Mouse (Mus musculus) neural tube, embryonic 14.5 days (tissue): ENCODE results near the gene Ttll4. TPM values are rescaled to one million over a fixed set of nuclear protein-coding genes. Genes with fewer than 3 reads are reported as not detected.

Source experiments
- ATAC-seq: fragments of 200-750 bp; cut with Nextera tagmentation; 2 replicates; pipeline ENCODE4 v1.8.0; 2017; ENCODE audit warnings: low read depth, mild to moderate bottlenecking, moderate TSS enrichment, moderate library complexity
- H3K27ac ChIP-seq: fragments of 300-500 bp; sonication (generic); 2 replicates; pipeline ENCODE4 v1.5.1; 2014; ENCODE audit warnings: low read depth, mild to moderate bottlenecking, control low read depth, low read length, moderate library complexity, mixed read lengths
- H3K27me3 ChIP-seq: fragments of 300-500 bp; sonication (generic); 2 replicates; pipeline ENCODE4 v1.6.1; 2014; ENCODE audit warnings: low read length; ENCODE audit not compliant: control insufficient read depth, insufficient read depth
- H3K36me3 ChIP-seq: fragments of 300-500 bp; sonication (generic); 2 replicates; pipeline ENCODE4 v1.6.1; 2014; ENCODE audit warnings: low read length, mixed read lengths; ENCODE audit not compliant: control insufficient read depth, insufficient read depth
- H3K4me1 ChIP-seq: fragments of 300-500 bp; sonication (generic); 2 replicates; pipeline ENCODE4 v1.6.1; 2014; ENCODE audit warnings: low read length; ENCODE audit not compliant: control insufficient read depth, insufficient read depth
- H3K4me2 ChIP-seq: fragments of 300-500 bp; sonication (generic); 2 replicates; pipeline ENCODE4 v1.6.1; 2014; ENCODE audit warnings: mild to moderate bottlenecking, low read depth, low read length, control low read depth
- H3K4me3 ChIP-seq: fragments of 300-500 bp; sonication (generic); 2 replicates; pipeline ENCODE4 v1.5.1; 2014; ENCODE audit warnings: low read depth, low read length, control low read depth, mixed read lengths
- H3K9ac ChIP-seq: fragments of 300-500 bp; sonication (generic); replicated peaks from 2 replicates; pipeline ENCODE4 v1.6.1; 2014; ENCODE audit warnings: low read depth, mild to moderate bottlenecking, control low read depth, low read length, mixed read lengths
- H3K9me3 ChIP-seq: fragments of 300-500 bp; sonication (generic); 2 replicates; pipeline ENCODE4 v1.6.1; 2016; ENCODE audit warnings: low read length; ENCODE audit not compliant: control insufficient read depth
- WGBS: fragments of 180-500 bp; shearing (Covaris S2); extraction: QIAGEN DNeasy Blood & Tissue Kit; methylation state at CpG from one replicate; pipeline ENCODE4 v1.1.7; 2014; 5-methylcytosine and 5-hydroxymethylcytosine counted together
- polyA plus RNA-seq: library from polyadenylated mRNA; unstranded; fragments of >200 nt; fragmentation: Nextera tagmentation; extraction: Ambion mirVana; gene quantifications from 2 replicates; pipeline ENCODE4 v1.2.1, GENCODE M21; 2014

Ttll4 gene
- polyA plus RNA-seq, 1 experiment from 2014 or later, result 11.6 TPM

DNA sequence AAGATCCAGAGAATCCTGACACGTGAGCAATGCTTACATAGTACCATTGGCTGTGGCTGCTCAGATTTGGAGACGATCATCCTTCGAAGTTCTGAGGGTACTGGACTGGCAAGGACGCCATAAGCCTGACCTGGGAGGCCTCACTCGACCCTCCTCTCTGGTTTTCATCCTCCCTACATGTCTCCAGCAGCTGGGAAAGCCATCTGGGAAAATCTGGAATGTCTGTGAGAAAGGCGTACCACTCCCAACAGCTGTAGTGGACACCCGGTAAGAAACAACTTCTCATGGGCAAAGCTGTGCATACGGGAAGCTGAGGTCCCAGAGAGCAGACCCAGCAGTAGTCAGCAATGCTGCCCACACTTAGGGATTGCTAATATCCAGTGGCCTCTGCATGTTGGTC, 90.6 kb downstream of the Ttll4 start:
- Histone ChIP-seq H3K9ac (no peak overlapping the region), H3K27me3 (0 out of 2 replicates have a peak, but pooled peaks cover 3% of the 10 kb centered on the region), H3K36me3 (no peaks in the 10 kb centered on the region), H3K4me3 (no peak overlapping the region), H3K27ac (no peak overlapping the region), H3K9me3 (no peaks in the 10 kb centered on the region), H3K4me1 (0 out of 2 replicates have a peak, but pooled peaks cover 3% of the 10 kb centered on the region), H3K4me2 (no peak overlapping the region)
- ATAC-seq, result no peak
- WGBS, result 84% methylated on average over 8 of the region's 8 CpGs

DNA sequence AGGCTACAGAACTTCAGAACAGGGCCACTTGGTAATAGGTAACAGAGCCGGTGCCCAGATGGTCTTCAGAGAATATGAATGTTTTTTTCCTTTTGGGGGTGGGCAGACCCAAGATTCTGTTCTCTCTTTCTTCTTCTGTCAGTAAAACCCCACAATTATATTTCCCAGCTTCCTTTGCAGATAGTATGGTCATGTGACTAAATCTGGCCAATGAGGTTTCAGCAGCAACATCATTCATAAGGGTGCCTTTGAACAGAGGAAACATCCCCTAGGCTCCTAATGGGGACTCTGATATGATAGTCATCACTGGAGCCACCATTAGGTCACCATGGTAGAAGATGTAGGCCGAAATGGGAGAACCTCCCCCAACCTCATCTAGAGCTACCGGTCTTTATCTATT, 91.3 kb downstream of the Ttll4 start:
- 0 out of 2 replicates have a peak, but pooled peaks cover 3% of the 10 kb centered on the region for H3K27me3 ChIP-seq
- H3K9ac ChIP-seq, result no peak overlapping the region
- H3K36me3 ChIP-seq, result no peaks in the 10 kb centered on the region
- H3K9me3 ChIP-seq, result no peaks in the 10 kb centered on the region
- H3K27ac ChIP-seq, result no peak overlapping the region
- 0 out of 2 replicates have a peak, but pooled peaks cover 3% of the 10 kb centered on the region for H3K4me1 ChIP-seq
- H3K4me3 ChIP-seq, result no peak overlapping the region
- no peak overlapping the region for H3K4me2 ChIP-seq
- 95% methylated on average over 3 of the region's 3 CpGs for WGBS
- no peak for ATAC-seq

Other genes with a start within 250 kb of the Ttll4 start
- gene Cnot9, start 155.7 kb upstream of the Ttll4 start, polyA plus RNA-seq, result 48.6 and 52.9 TPM in 2 replicates
- 7.5 and 11.9 TPM in 2 replicates for gene Plcd4, start 118.9 kb upstream of the Ttll4 start, polyA plus RNA-seq
- 27.9 and 28.3 TPM in 2 replicates for gene Usp37, start 117.5 kb upstream of the Ttll4 start, polyA plus RNA-seq
- gene Zfp142, start 73.5 kb upstream of the Ttll4 start, polyA plus RNA-seq, result 9.3 and 9.5 TPM in 2 replicates
- gene Bcs1l, start 73.5 kb upstream of the Ttll4 start, polyA plus RNA-seq, result 22.9 and 26.4 TPM in 2 replicates
- 9.4 and 10.6 TPM in 2 replicates for gene Rnf25, start 60.3 kb upstream of the Ttll4 start, polyA plus RNA-seq
- 14.6 and 17.9 TPM in 2 replicates for gene Stk36, start 60.3 kb upstream of the Ttll4 start, polyA plus RNA-seq
- 1.2 and 2.9 TPM in 2 replicates for gene Cyp27a1, start 51.8 kb downstream of the Ttll4 start, polyA plus RNA-seq
- 0.23 TPM in 1 of 2 replicates, not detected in the other for gene Prkag3, start 87.5 kb downstream of the Ttll4 start, polyA plus RNA-seq
- 8.4 TPM in 1 of 2 replicates, not detected in the other for gene Wnt6, start 110.1 kb downstream of the Ttll4 start, polyA plus RNA-seq
- gene Wnt10a, start 129.8 kb downstream of the Ttll4 start, polyA plus RNA-seq, result not detected in 2 replicates
- 14.4 and 19.6 TPM in 2 replicates for gene Cdk5r2, start 193.2 kb downstream of the Ttll4 start, polyA plus RNA-seq
- gene Fev, start 223.7 kb downstream of the Ttll4 start, polyA plus RNA-seq, result not detected in 2 replicates
- 0.40 and 1.7 TPM in 2 replicates for gene Cryba2, start 231.4 kb downstream of the Ttll4 start, polyA plus RNA-seq